Mouse (Mus musculus): ENCODE results near the gene Rdh7. TPM values are rescaled to one million over a fixed set of nuclear protein-coding genes. Genes with fewer than 3 reads are reported as not detected.
"Not testable (repeated sequence)": the region's sequence is repeated elsewhere in the genome, so short reads cannot be mapped to it uniquely, and the experiment has no call there.

Rdh7 gene
- total RNA-seq, 1 experiment from 2014 or later = not detected

DNA sequence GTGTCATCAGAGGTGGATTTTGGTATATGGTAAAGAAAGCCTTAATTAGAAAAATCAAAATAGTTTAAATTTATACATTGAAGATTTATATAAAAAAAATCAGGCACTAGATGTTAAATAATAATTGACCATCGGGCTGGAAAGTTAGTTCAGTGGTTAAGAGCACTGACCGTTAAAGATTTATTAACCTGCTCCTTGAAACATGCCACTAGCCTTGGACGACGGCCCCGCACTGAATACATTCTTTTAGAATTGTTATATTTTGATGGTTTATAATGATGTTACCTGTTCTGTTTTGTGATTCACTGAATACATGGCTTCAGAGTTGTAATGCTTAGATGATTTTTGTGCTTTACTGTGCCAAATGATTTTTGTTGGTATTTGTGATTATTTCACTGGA is 42.7 kb downstream of the Rdh7 start:
- not testable (repeated sequence) for ATAC-seq (replicated peaks in 1 of 2; ENCODE audit: insufficient read depth in 1 of 2, low FRiP score in 2 of 2, low TSS enrichment in 1 of 2, low read depth in 1 of 2, poor library complexity in 2 of 2, severe bottlenecking in 2 of 2)

GRCm38 (mm10) chr10:127840776-127841175 is 47.8 kb downstream of the Rdh7 start:
- ATAC-seq (replicated peaks in 1 of 2; ENCODE audit: insufficient read depth in 1 of 2, low FRiP score in 2 of 2, low TSS enrichment in 1 of 2, low read depth in 1 of 2, poor library complexity in 2 of 2, severe bottlenecking in 2 of 2) = no peak

GRCm38 (mm10) chr10:127838539-127838938 is 50.1 kb downstream of the Rdh7 start:
- ATAC-seq (replicated peaks in 1 of 2; ENCODE audit: insufficient read depth in 1 of 2, low FRiP score in 2 of 2, low TSS enrichment in 1 of 2, low read depth in 1 of 2, poor library complexity in 2 of 2, severe bottlenecking in 2 of 2) = no peak

DNA sequence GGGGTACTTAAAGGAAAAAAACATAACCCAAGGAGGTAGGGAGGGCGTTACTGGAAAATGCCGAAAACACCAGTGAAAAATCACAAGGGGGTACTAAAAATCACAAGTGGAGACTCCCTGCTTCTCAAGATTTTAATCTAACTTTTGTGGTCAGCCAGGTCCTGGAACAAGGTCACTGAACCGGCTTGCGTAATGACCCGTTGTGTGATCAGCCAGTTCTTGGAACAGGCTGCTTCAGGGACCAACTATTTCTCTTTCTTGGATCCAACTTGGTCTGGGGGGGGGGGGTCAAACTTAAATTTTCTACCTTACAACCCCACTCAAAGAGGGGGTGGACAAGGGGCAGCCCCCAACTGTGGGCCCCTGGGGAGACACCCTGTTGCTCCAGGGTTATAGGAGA is 50.8 kb downstream of the Rdh7 start:
- ATAC-seq (replicated peaks in 1 of 2; ENCODE audit: insufficient read depth in 1 of 2, low FRiP score in 2 of 2, low TSS enrichment in 1 of 2, low read depth in 1 of 2, poor library complexity in 2 of 2, severe bottlenecking in 2 of 2) = not testable (repeated sequence)

- no peak for ATAC-seq (replicated peaks in 1 of 2; ENCODE audit: insufficient read depth in 1 of 2, low FRiP score in 2 of 2, low TSS enrichment in 1 of 2, low read depth in 1 of 2, poor library complexity in 2 of 2, severe bottlenecking in 2 of 2)
Observed at GRCm38 (mm10) chr10:127835292-127835691, 53.3 kb downstream of the Rdh7 start.

DNA sequence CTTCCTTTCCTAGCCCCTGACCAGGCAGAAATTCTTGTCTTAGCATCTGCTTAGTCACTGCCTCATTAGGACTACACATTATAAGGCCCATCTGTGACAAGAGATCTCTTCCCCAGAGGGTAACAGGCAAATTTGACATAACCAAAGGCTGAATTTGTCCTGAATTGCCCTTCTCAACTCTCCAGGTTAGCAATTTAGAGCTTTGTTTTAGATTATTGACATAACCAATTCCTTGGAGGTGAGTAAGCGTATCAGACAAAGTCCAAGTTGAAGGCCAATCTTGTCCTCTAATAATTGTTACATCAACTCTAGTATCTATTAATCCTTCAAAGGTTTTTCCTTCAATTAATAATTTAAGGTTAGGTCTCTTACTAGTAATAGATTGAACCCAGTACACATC is 54.4 kb downstream of the Rdh7 start:
- ATAC-seq (replicated peaks in 1 of 2; ENCODE audit: insufficient read depth in 1 of 2, low FRiP score in 2 of 2, low TSS enrichment in 1 of 2, low read depth in 1 of 2, poor library complexity in 2 of 2, severe bottlenecking in 2 of 2) = not testable (repeated sequence)

Other genes with a start within 250 kb of the Rdh7 start
- gene Stat6, start 245.8 kb downstream of the Rdh7 start, total RNA-seq (2017) = 49.8 and 50.8 TPM in 2 replicates
- gene Nemp1, start 221.9 kb downstream of the Rdh7 start, total RNA-seq (2017) = 41.8 and 43.0 TPM in 2 replicates
- 17.9 and 26.7 TPM in 2 replicates for gene Nab2, start 220.2 kb downstream of the Rdh7 start, total RNA-seq (2017)
- not detected in 2 replicates for gene Myo1a, start 183.6 kb downstream of the Rdh7 start, total RNA-seq (2017)
- gene Tac2, start 164.3 kb downstream of the Rdh7 start, total RNA-seq (2017) = not detected in 2 replicates
- gene Zbtb39, start 149.3 kb downstream of the Rdh7 start, total RNA-seq (2017) = 5.5 and 6.8 TPM in 2 replicates
- gene Gpr182, start 137.1 kb downstream of the Rdh7 start, total RNA-seq (2017) = not detected in 2 replicates
- not detected in 2 replicates for gene Rdh1, start 129.1 kb downstream of the Rdh7 start, total RNA-seq (2017)
- not detected in 2 replicates for gene Rdh16f1, start 129.0 kb downstream of the Rdh7 start, total RNA-seq (2017)
- gene Rdh9, start 112.4 kb downstream of the Rdh7 start, total RNA-seq (2017) = 0.20 TPM in 1 of 2 replicates, not detected in the other
- gene Rdh16, start 87.7 kb downstream of the Rdh7 start, total RNA-seq (2017) = not detected in 2 replicates
- gene Rdh19, start 38.9 kb downstream of the Rdh7 start, total RNA-seq (2017) = not detected in 2 replicates
- gene Rdh16f2, start 22.3 kb downstream of the Rdh7 start, total RNA-seq (2017) = not detected in 2 replicates
- not detected in 2 replicates for gene Sdr9c7, start 9.7 kb upstream of the Rdh7 start, total RNA-seq (2017)
- not detected in 2 replicates for gene Hsd17b6, start 118.8 kb upstream of the Rdh7 start, total RNA-seq (2017)
- 108 and 113 TPM in 2 replicates for gene Prim1, start 126.4 kb upstream of the Rdh7 start, total RNA-seq (2017)
- 2,160 and 2,701 TPM in 2 replicates for gene Naca, start 146.8 kb upstream of the Rdh7 start, total RNA-seq (2017)
- 249 and 336 TPM in 2 replicates for gene Ptges3, start 170.1 kb upstream of the Rdh7 start, total RNA-seq (2017)
- gene Atp5b, start 194.5 kb upstream of the Rdh7 start, total RNA-seq (2017) = 1,271 and 2,840 TPM in 2 replicates
- 17.8 and 23.1 TPM in 2 replicates for gene Baz2a, start 202.8 kb upstream of the Rdh7 start, total RNA-seq (2017)